Mouse (Mus musculus) ES-E14 (cell line): ENCODE data around the gene Slc2a3.

Source experiments
- CHD2 ChIP-seq: IDR thresholded peaks from 2 replicates; pipeline ENCODE4 v1.6.1; 2014; ENCODE audit warnings: mild to moderate bottlenecking, low read depth, low read length, inconsistent platforms
- HCFC1 ChIP-seq: IDR thresholded peaks from 2 replicates; pipeline ENCODE4 v1.6.1; 2012; ENCODE audit warnings: low read length, inconsistent platforms, borderline replicate concordance; ENCODE audit not compliant: insufficient read depth
- MAFK ChIP-seq: IDR thresholded peaks from 2 replicates; pipeline ENCODE4 v1.6.1; 2014; ENCODE audit warnings: mild to moderate bottlenecking, low read depth, low read length, inconsistent platforms; ENCODE audit not compliant: insufficient read depth
- ZC3H11A ChIP-seq: IDR thresholded peaks from 2 replicates; pipeline ENCODE4 v1.6.1; 2012; ENCODE audit warnings: low read depth, mild to moderate bottlenecking, inconsistent platforms, low read length, borderline replicate concordance
- ZNF384 ChIP-seq: IDR thresholded peaks from 2 replicates; pipeline ENCODE4 v1.6.1; 2012; ENCODE audit warnings: low read depth, low read length, inconsistent platforms

DNA sequence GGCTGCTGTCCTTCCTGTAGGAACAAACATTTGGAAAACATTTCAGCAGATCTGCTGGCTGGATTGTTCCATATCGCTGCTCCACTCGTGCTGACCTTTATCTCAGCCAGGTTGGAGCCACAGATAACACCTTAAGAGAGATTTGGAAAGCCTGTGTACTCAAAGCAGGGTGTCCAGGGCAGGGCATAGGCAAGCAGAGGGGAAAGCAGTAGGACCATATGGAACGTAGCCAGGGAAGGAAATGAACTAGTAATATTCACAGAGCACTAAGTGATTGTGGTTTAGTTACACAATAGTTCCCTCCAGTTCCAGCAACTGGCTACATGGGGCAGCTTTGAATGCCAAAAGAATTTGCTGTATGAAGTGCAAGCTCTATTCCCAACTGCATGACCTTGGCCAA, 19.3 kb downstream of the Slc2a3 start:
- TF ChIP-seq CHD2 (no peak), ZC3H11A (no peak), HCFC1 (no peak), ZNF384 (no peak), MAFK (no peak)
